Mouse (Mus musculus) myocyte (in vitro differentiated cells): ENCODE data around the gene Cfap157. TPM values are rescaled to one million over a fixed set of nuclear protein-coding genes. Genes with fewer than 3 reads are reported as not detected.

Experiments used
- H3K27me3 ChIP-seq: one replicate; pipeline ENCODE4 v1.6.1; 2011; ENCODE audit not compliant: control insufficient read depth, insufficient read depth, insufficient read length
- H3K36me3 ChIP-seq: one replicate; pipeline ENCODE4 v1.6.1; 2011; ENCODE audit not compliant: control insufficient read depth, insufficient read depth
- H3K4me2 ChIP-seq: one replicate; pipeline ENCODE4 v1.6.1; 2011; ENCODE audit warnings: low read depth, control low read depth
- H3K4me3 ChIP-seq: one replicate; pipeline ENCODE4 v1.5.1; 2011; ENCODE audit warnings: mild to moderate bottlenecking, control low read depth, moderate library complexity
- H3K79me2 ChIP-seq: one replicate; pipeline ENCODE4 v1.6.1; 2011; ENCODE audit not compliant: control insufficient read depth, insufficient read depth
- H3ac ChIP-seq: one replicate; pipeline ENCODE4 v1.6.1; 2011; ENCODE audit not compliant: control insufficient read depth, insufficient read length
- CEBPB ChIP-seq: IDR thresholded peaks from 2 replicates; pipeline ENCODE4 v1.6.1; 2011; ENCODE audit warnings: mild to moderate bottlenecking, moderate library complexity; ENCODE audit not compliant: poor library complexity, insufficient read depth, severe bottlenecking
- E2F4 ChIP-seq: IDR thresholded peaks from one replicate; pipeline ENCODE4 v1.6.1; 2011; ENCODE audit warnings: mild to moderate bottlenecking, control low read depth, moderate library complexity; ENCODE audit not compliant: insufficient read depth
- MAX ChIP-seq: IDR thresholded peaks from one replicate; pipeline ENCODE4 v1.6.1; 2011; ENCODE audit warnings: low read depth, mild to moderate bottlenecking, control low read depth
- MYOD1 ChIP-seq, 3 experiments: IDR thresholded peaks; one replicate each; pipeline ENCODE4 v1.6.1; 2011; ENCODE audit warnings: control low read depth in 2 of 3, low read depth in 2 of 3, mild to moderate bottlenecking in 2 of 3, moderate library complexity in 1 of 3; ENCODE audit not compliant: insufficient read length in 2 of 3, control insufficient read depth in 1 of 3
- MYOG ChIP-seq, 3 experiments: IDR thresholded peaks; one replicate each; pipeline ENCODE4 v1.6.1; 2011; ENCODE audit warnings: control low read depth in 2 of 3, low read depth in 2 of 3, mild to moderate bottlenecking in 2 of 3; ENCODE audit not compliant: insufficient read length in 2 of 3, control insufficient read depth in 1 of 3, insufficient read depth in 1 of 3
- POLR2A ChIP-seq: IDR thresholded peaks from one replicate; pipeline ENCODE4 v1.6.1; 2011; ENCODE audit warnings: low read depth, mild to moderate bottlenecking, control low read depth, moderate library complexity; ENCODE audit not compliant: insufficient read length
- POLR2AphosphoS2 ChIP-seq: IDR thresholded peaks from one replicate; pipeline ENCODE4 v1.6.1; 2011; ENCODE audit warnings: low read depth, control low read depth; ENCODE audit not compliant: insufficient read length
- REST ChIP-seq: IDR thresholded peaks from one replicate; pipeline ENCODE4 v1.6.1; 2011; ENCODE audit warnings: mild to moderate bottlenecking, control low read depth, moderate library complexity; ENCODE audit not compliant: insufficient read depth, insufficient read length
- SRF ChIP-seq: IDR thresholded peaks from one replicate; pipeline ENCODE4 v1.6.1; 2011; ENCODE audit warnings: low read depth; ENCODE audit not compliant: control insufficient read depth, insufficient read length
- TCF12 ChIP-seq: IDR thresholded peaks from one replicate; pipeline ENCODE4 v1.6.1; 2011; ENCODE audit warnings: mild to moderate bottlenecking, control low read depth; ENCODE audit not compliant: poor library complexity, insufficient read depth, severe bottlenecking
- TCF3 ChIP-seq: IDR thresholded peaks from one replicate; pipeline ENCODE4 v1.6.1; 2011; ENCODE audit warnings: low read depth, control low read depth; ENCODE audit not compliant: insufficient read length
- USF1 ChIP-seq: IDR thresholded peaks from one replicate; pipeline ENCODE4 v1.6.1; 2011; ENCODE audit warnings: low read depth, mild to moderate bottlenecking, control low read depth, moderate library complexity
- polyA plus RNA-seq: library from polyadenylated mRNA; unstranded; fragments of >200 nt; fragmentation: generic; extraction: Trizol; gene quantifications from one replicate; pipeline ENCODE4 v1.2.1, GENCODE M21; 2012; ENCODE audit warnings: missing spikeins

Gene Cfap157
- polyA plus RNA-seq, 1 experiment, result 0.30 TPM

DNA sequence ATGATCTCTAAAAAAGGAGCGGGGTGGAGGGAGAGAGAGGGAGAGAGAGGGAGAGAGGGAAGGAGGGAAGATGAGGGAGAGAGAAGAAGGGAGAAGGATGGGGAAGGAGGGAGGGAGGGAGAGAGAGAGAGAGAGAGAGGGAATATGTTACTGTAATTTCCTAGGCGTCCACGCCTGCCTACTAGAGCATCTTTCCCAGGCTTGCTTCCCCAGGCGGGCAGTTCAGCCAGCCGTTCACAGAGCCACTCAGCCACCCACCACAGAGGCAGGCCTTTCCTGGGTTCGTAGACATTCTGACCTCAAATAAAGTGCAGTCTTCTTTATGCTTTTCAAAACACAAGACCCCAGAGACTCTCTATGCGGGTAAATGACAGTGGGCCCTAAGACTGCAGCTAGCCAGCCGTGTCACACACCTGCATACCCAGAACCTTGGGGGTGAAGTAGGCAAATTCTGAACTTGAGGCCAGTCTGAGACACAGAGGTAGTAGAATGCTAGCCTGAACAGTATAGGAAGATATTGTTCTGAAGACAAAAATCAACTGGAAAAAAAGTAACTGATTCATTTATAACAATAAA is 39.4 kb upstream of the Cfap157 start:
- Histone ChIP-seq H3K36me3 (peaks cover 3% of the 10 kb centered on the region), H3K4me2 (no peak overlapping the region), H3K27me3 (no peaks in the 10 kb centered on the region), H3ac (no peak overlapping the region), H3K79me2 (no peaks in the 10 kb centered on the region), H3K4me3 (no peak overlapping the region)
- TF ChIP-seq CEBPB, result no peak
- no peak for TF ChIP-seq MYOG (IDR thresholded peaks at IDR 0.05; ENCODE audit: control insufficient read depth in 1 of 3, insufficient read depth in 1 of 3, insufficient read length in 2 of 3, low read depth in 2 of 3)
- TF ChIP-seq USF1, result no peak
- no peak for TF ChIP-seq POLR2A
- TF ChIP-seq REST, result no peak
- no peak for TF ChIP-seq MAX
- no peak for TF ChIP-seq TCF12
- no peak for TF ChIP-seq E2F4
- TF ChIP-seq TCF3, result no peak
- TF ChIP-seq MYOD1 (IDR thresholded peaks at IDR 0.05; ENCODE audit: control insufficient read depth in 1 of 3, insufficient read length in 2 of 3, low read depth in 2 of 3), result no peak
- TF ChIP-seq POLR2AphosphoS2, result no peak
- TF ChIP-seq SRF, result no peak

DNA sequence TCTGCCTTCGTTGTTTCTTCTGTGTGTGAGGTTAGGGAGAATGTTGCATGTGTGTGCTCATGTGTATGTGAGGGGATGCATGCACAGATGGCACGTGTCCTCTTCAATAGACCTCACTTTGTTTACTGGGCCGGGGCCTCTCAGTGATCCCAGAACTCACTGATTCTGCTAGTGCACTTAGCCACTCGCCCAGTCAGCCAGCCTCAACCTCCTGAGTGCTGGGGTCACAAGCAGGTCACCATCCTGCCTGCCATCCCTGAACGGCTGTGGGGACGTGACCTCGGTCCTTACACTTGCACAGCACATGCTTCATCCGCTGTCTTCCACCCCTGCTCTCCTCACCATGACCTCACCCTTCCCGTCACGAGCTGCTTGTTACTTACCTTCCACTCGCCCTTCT is 38.9 kb upstream of the Cfap157 start:
- TF ChIP-seq POLR2A (no peak), CEBPB (no peak), POLR2AphosphoS2 (no peak), MAX (no peak), TCF12 (no peak), SRF (no peak), USF1 (no peak), MYOG (IDR thresholded peaks at IDR 0.05; ENCODE audit: control insufficient read depth in 1 of 3, insufficient read depth in 1 of 3, insufficient read length in 2 of 3, low read depth in 2 of 3) (no peak), MYOD1 (IDR thresholded peaks at IDR 0.05; ENCODE audit: control insufficient read depth in 1 of 3, insufficient read length in 2 of 3, low read depth in 2 of 3) (no peak), E2F4 (no peak)
- Histone ChIP-seq H3K36me3 (peaks cover 4% of the 10 kb centered on the region), H3K27me3 (no peaks in the 10 kb centered on the region), H3K4me3 (no peak overlapping the region), H3K79me2 (no peaks in the 10 kb centered on the region), H3K4me2 (no peak overlapping the region), H3ac (no peak overlapping the region)

DNA sequence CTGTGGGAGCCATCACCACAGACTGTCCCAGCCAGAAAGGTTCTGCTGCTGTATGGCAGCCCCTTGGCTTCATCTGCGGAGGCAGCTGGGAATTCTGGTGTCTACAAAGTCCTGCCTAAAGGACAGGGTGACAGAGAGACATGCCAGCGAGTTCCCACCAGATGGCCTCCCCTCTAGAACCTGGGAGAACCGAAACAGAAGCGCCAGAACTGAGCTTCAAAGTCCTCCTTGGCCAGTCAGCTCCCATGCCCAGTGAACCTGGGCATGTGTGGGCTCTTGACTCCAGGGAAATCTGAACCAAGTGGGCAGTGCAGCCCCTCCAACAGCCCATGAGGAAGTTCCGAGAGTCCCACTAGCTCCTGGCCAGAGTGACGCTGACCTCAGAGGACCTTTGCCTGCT is 38.4 kb upstream of the Cfap157 start:
- no peak for TF ChIP-seq MYOD1 (IDR thresholded peaks at IDR 0.05; ENCODE audit: control insufficient read depth in 1 of 3, insufficient read length in 2 of 3, low read depth in 2 of 3)
- no peak for TF ChIP-seq MAX
- TF ChIP-seq SRF, result no peak
- no peak for TF ChIP-seq E2F4
- no peak for TF ChIP-seq MYOG (IDR thresholded peaks at IDR 0.05; ENCODE audit: control insufficient read depth in 1 of 3, insufficient read depth in 1 of 3, insufficient read length in 2 of 3, low read depth in 2 of 3)
- no peak for TF ChIP-seq TCF3
- TF ChIP-seq TCF12, result no peak
- TF ChIP-seq REST, result no peak
- TF ChIP-seq POLR2A, result no peak
- no peak for TF ChIP-seq CEBPB
- TF ChIP-seq POLR2AphosphoS2, result no peak
- no peak for TF ChIP-seq USF1
- Histone ChIP-seq H3K36me3 (peaks cover 8% of the 10 kb centered on the region), H3K27me3 (no peaks in the 10 kb centered on the region), H3K4me3 (no peak overlapping the region), H3ac (no peak overlapping the region), H3K79me2 (no peaks in the 10 kb centered on the region), H3K4me2 (no peak overlapping the region)

DNA sequence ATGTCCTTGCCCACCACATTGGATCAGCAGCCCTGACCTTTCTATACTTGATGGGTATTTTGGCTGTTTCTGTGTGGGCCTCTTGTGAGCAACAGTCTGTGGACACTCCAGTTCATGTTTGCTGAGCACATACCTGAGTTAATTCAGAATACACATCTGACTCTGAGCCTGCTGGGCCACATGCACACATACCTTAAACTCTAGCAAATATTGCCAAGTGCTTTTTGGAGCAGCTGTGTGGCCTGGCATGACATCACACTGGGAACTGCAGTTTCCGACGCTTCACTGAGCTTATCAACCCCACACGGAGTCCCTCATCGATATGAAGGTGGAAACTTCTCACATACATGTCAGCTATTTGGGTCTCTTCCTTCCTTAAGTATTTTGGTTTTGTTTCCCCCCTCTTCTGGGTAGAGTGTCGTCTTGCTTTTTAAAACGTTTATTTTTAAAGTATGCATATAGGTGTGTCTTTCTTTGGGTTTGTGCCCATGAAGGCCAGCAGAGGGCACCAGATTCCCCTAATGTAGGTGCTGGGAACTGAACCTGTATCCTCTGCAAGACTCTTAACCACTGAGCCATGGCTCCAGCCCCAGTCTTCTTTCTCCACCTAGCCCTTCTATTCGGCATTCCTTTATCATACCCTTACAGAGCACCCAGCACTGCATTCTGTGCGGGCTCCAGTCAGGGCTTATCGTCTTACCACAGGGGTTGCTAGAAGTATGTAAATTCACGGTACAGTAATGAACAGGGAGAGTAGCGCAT is 37.0 kb upstream of the Cfap157 start:
- Histone ChIP-seq H3K36me3 (peaks cover 8% of the 10 kb centered on the region), H3K27me3 (no peaks in the 10 kb centered on the region), H3K4me3 (no peak overlapping the region), H3K79me2 (no peaks in the 10 kb centered on the region), H3ac (no peak overlapping the region), H3K4me2 (no peak overlapping the region)
- no peak for TF ChIP-seq POLR2A
- TF ChIP-seq MYOG (IDR thresholded peaks at IDR 0.05; ENCODE audit: control insufficient read depth in 1 of 3, insufficient read depth in 1 of 3, insufficient read length in 2 of 3, low read depth in 2 of 3), result no peak
- no peak for TF ChIP-seq SRF
- no peak for TF ChIP-seq USF1
- TF ChIP-seq E2F4, result no peak

DNA sequence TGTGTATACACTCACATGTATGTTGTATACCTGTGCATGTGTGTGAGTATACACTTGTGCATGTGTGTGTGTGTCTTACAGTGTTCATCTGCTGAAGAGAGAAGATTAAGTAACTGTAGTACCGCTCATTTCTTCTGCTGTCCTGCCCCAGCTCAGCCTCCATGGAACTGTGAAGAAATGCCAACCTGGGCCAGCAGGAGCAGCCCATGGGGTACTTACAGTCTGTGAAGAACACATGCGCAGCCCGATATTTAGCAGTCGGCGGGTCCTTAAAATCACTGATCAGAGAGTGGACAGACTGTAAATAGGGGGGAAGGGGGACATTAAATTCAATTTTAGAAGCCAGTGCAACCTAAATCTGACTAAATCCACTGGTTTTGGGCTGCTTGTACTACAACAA is 34.0 kb upstream of the Cfap157 start:
- TF ChIP-seq SRF (no peak), TCF3 (no peak), USF1 (no peak), POLR2A (no peak), MAX (no peak), POLR2AphosphoS2 (no peak), TCF12 (no peak), MYOD1 (IDR thresholded peaks at IDR 0.05; ENCODE audit: control insufficient read depth in 1 of 3, insufficient read length in 2 of 3, low read depth in 2 of 3) (no peak), REST (no peak), MYOG (IDR thresholded peaks at IDR 0.05; ENCODE audit: control insufficient read depth in 1 of 3, insufficient read depth in 1 of 3, insufficient read length in 2 of 3, low read depth in 2 of 3) (no peak), E2F4 (no peak), CEBPB (no peak)

More for the DNA sequence above, 34.0 kb upstream of the Cfap157 start:
- Histone ChIP-seq H3K36me3 (peaks cover 8% of the 10 kb centered on the region), H3K27me3 (no peaks in the 10 kb centered on the region), H3K4me2 (no peak overlapping the region), H3ac (no peak overlapping the region), H3K4me3 (no peak overlapping the region), H3K79me2 (no peaks in the 10 kb centered on the region)
